Mouse (Mus musculus): Measurements from ENCODE around the gene Pltp. TPM values are rescaled to one million over a fixed set of nuclear protein-coding genes. Genes with fewer than 3 reads are reported as not detected.

The Pltp gene
- total and polyA plus RNA-seq, 2 experiments from 2014 or later, result 43.4 to 80.7 TPM

DNA sequence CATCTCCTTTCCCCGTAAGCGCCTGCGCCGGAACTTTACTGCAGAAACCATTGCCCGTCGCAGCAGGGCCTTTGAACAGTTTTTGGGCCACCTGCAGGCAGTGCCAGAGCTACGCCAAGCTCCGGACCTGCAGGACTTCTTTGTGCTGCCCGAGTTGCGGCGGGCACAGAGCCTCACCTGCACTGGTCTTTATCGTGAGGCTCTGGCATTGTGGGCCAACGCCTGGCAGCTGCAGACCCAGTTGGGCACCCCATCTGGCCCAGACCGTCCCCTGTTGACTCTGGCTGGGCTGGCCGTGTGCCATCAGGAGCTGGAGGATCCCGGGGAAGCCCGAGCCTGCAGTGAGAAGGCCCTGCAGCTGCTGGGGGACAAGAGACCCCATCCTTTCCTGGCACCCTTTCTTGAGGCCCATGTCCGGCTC, 65.7 kb downstream of the Pltp start:
- ATAC-seq (no peak), DNase-seq (no peak)
- H3K9ac ChIP-seq, result no peak overlapping the region
- H3K4me3 ChIP-seq (ENCODE audit: low read depth, low read length), result no peak overlapping the region
- H3K27ac ChIP-seq (ENCODE audit: low read depth, low read length), result no peak overlapping the region
- H3K4me2 ChIP-seq (ENCODE audit: low read depth), result no peak overlapping the region
- peaks cover 55% of the 10 kb centered on the region for H3K36me3 ChIP-seq (ENCODE audit: insufficient read depth)
- WGBS, result 84% methylated on average over 18 of the region's 18 CpGs
- H3K9me3 ChIP-seq (ENCODE audit: low read length), result no peaks in the 10 kb centered on the region
- no peaks in the 10 kb centered on the region for H3K27me3 ChIP-seq (ENCODE audit: insufficient read depth, low read length)
- H3K4me1 ChIP-seq (ENCODE audit: insufficient read depth), result no peaks in the 10 kb centered on the region; the same call in 1 of the 2 replicates
- TF ChIP-seq CTCF (IDR thresholded peaks at IDR 0.05; ENCODE audit: low read depth), result no peak

GRCm38 (mm10) chr2:164790451-164790850, 67.1 kb downstream of the Pltp start:
- ATAC-seq (no peak), DNase-seq (no peak)
- Histone ChIP-seq H3K9me3 (ENCODE audit: low read length) (no peaks in the 10 kb centered on the region), H3K4me3 (ENCODE audit: low read depth, low read length) (no peak overlapping the region), H3K36me3 (ENCODE audit: insufficient read depth) (peaks cover 44% of the 10 kb centered on the region), H3K4me2 (ENCODE audit: low read depth) (no peak overlapping the region), H3K27me3 (ENCODE audit: insufficient read depth, low read length) (no peaks in the 10 kb centered on the region), H3K9ac (no peak overlapping the region), H3K4me1 (ENCODE audit: insufficient read depth) (no peaks in the 10 kb centered on the region; the same call in 1 of the 2 replicates), H3K27ac (ENCODE audit: low read depth, low read length) (no peak overlapping the region)
- no peak for TF ChIP-seq CTCF (IDR thresholded peaks at IDR 0.05; ENCODE audit: low read depth)
- WGBS, result 90% methylated on average over 4 of the region's 4 CpGs

Other genes starting within 250 kb of the Pltp start
- gene Wfdc6b, start 244.2 kb downstream of the Pltp start, total RNA-seq (2014; rRNA removed), result not detected in 2 replicates
- gene Wfdc6b, start 244.2 kb downstream of the Pltp start, polyA plus RNA-seq (2015; fragmentation: Nextera tagmentation; extraction: Ambion mirVana), result not detected in 2 replicates
- gene Wfdc8, start 244.1 kb downstream of the Pltp start, total RNA-seq (2014; rRNA removed), result not detected in 2 replicates
- not detected in 2 replicates for gene Wfdc8, start 244.1 kb downstream of the Pltp start, polyA plus RNA-seq (2015; fragmentation: Nextera tagmentation; extraction: Ambion mirVana)
- not detected in 2 replicates for gene Wfdc16, start 218.9 kb downstream of the Pltp start, total RNA-seq (2014; rRNA removed)
- not detected in 2 replicates for gene Wfdc16, start 218.9 kb downstream of the Pltp start, polyA plus RNA-seq (2015; fragmentation: Nextera tagmentation; extraction: Ambion mirVana)
- not detected in 2 replicates for gene Wfdc10, start 201.7 kb downstream of the Pltp start, total RNA-seq (2014; rRNA removed)
- not detected in 2 replicates for gene Wfdc10, start 201.7 kb downstream of the Pltp start, polyA plus RNA-seq (2015; fragmentation: Nextera tagmentation; extraction: Ambion mirVana)
- gene Wfdc9, start 201.1 kb downstream of the Pltp start, total RNA-seq (2014; rRNA removed), result not detected in 2 replicates
- not detected in 2 replicates for gene Wfdc9, start 201.1 kb downstream of the Pltp start, polyA plus RNA-seq (2015; fragmentation: Nextera tagmentation; extraction: Ambion mirVana)
- not detected in 2 replicates for gene Wfdc11, start 183.6 kb downstream of the Pltp start, total RNA-seq (2014; rRNA removed)
- not detected in 2 replicates for gene Wfdc11, start 183.6 kb downstream of the Pltp start, polyA plus RNA-seq (2015; fragmentation: Nextera tagmentation; extraction: Ambion mirVana)
- not detected in 2 replicates for gene Wfdc13, start 172.6 kb downstream of the Pltp start, total RNA-seq (2014; rRNA removed)
- gene Wfdc13, start 172.6 kb downstream of the Pltp start, polyA plus RNA-seq (2015; fragmentation: Nextera tagmentation; extraction: Ambion mirVana), result not detected in 2 replicates
- gene Spint4, start 159.2 kb downstream of the Pltp start, total RNA-seq (2014; rRNA removed), result not detected in 2 replicates
- not detected in 2 replicates for gene Spint4, start 159.2 kb downstream of the Pltp start, polyA plus RNA-seq (2015; fragmentation: Nextera tagmentation; extraction: Ambion mirVana)
- gene Spint5, start 142.4 kb downstream of the Pltp start, total RNA-seq (2014; rRNA removed), result not detected in 2 replicates
- not detected in 2 replicates for gene Spint5, start 142.4 kb downstream of the Pltp start, polyA plus RNA-seq (2015; fragmentation: Nextera tagmentation; extraction: Ambion mirVana)
- gene Wfdc3, start 111.8 kb downstream of the Pltp start, total RNA-seq (2014; rRNA removed), result 0.54 and 0.81 TPM in 2 replicates
- gene Wfdc3, start 111.8 kb downstream of the Pltp start, polyA plus RNA-seq (2015; fragmentation: Nextera tagmentation; extraction: Ambion mirVana), result 0.89 and 1.1 TPM in 2 replicates
- 23.2 and 26.1 TPM in 2 replicates for gene Dnttip1, start 111.7 kb downstream of the Pltp start, total RNA-seq (2014; rRNA removed)
- gene Dnttip1, start 111.7 kb downstream of the Pltp start, polyA plus RNA-seq (2015; fragmentation: Nextera tagmentation; extraction: Ambion mirVana), result 52.3 and 60.1 TPM in 2 replicates
- 24.9 and 29.2 TPM in 2 replicates for gene Ube2c, start 87.8 kb downstream of the Pltp start, total RNA-seq (2014; rRNA removed)
- gene Ube2c, start 87.8 kb downstream of the Pltp start, polyA plus RNA-seq (2015; fragmentation: Nextera tagmentation; extraction: Ambion mirVana), result 30.9 and 38.4 TPM in 2 replicates
- 0.38 and 2.9 TPM in 2 replicates for gene Tnnc2, start 77.7 kb downstream of the Pltp start, total RNA-seq (2014; rRNA removed)
- gene Tnnc2, start 77.7 kb downstream of the Pltp start, polyA plus RNA-seq (2015; fragmentation: Nextera tagmentation; extraction: Ambion mirVana), result 0.50 and 0.63 TPM in 2 replicates
- gene Snx21, start 71.9 kb downstream of the Pltp start, total RNA-seq (2014; rRNA removed), result 72.0 and 77.5 TPM in 2 replicates
- gene Snx21, start 71.9 kb downstream of the Pltp start, polyA plus RNA-seq (2015; fragmentation: Nextera tagmentation; extraction: Ambion mirVana), result 48.5 and 50.2 TPM in 2 replicates
- 17.4 and 23.0 TPM in 2 replicates for gene Acot8, start 52.8 kb downstream of the Pltp start, total RNA-seq (2014; rRNA removed)
- gene Acot8, start 52.8 kb downstream of the Pltp start, polyA plus RNA-seq (2015; fragmentation: Nextera tagmentation; extraction: Ambion mirVana), result 13.7 and 17.1 TPM in 2 replicates
- gene Zswim3, start 52.6 kb downstream of the Pltp start, total RNA-seq (2014; rRNA removed), result 5.5 and 6.7 TPM in 2 replicates
- 2.6 and 5.2 TPM in 2 replicates for gene Zswim3, start 52.6 kb downstream of the Pltp start, polyA plus RNA-seq (2015; fragmentation: Nextera tagmentation; extraction: Ambion mirVana)
- gene Zswim1, start 35.0 kb downstream of the Pltp start, total RNA-seq (2014; rRNA removed), result 11.2 and 18.6 TPM in 2 replicates
- 27.5 and 32.6 TPM in 2 replicates for gene Zswim1, start 35.0 kb downstream of the Pltp start, polyA plus RNA-seq (2015; fragmentation: Nextera tagmentation; extraction: Ambion mirVana)
- 0.62 and 1.00 TPM in 2 replicates for gene Spata25, start 29.2 kb downstream of the Pltp start, total RNA-seq (2014; rRNA removed)
- gene Spata25, start 29.2 kb downstream of the Pltp start, polyA plus RNA-seq (2015; fragmentation: Nextera tagmentation; extraction: Ambion mirVana), result not detected in 2 replicates
- gene Ctsa, start 24.8 kb downstream of the Pltp start, total RNA-seq (2014; rRNA removed), result 86.2 and 93.8 TPM in 2 replicates
- gene Ctsa, start 24.8 kb downstream of the Pltp start, polyA plus RNA-seq (2015; fragmentation: Nextera tagmentation; extraction: Ambion mirVana), result 83.5 and 95.3 TPM in 2 replicates
- 5.0 and 5.4 TPM in 2 replicates for gene Neurl2, start 24.3 kb downstream of the Pltp start, total RNA-seq (2014; rRNA removed)
- gene Neurl2, start 24.3 kb downstream of the Pltp start, polyA plus RNA-seq (2015; fragmentation: Nextera tagmentation; extraction: Ambion mirVana), result 4.7 and 6.4 TPM in 2 replicates
- gene Pcif1, start 21.6 kb upstream of the Pltp start, total RNA-seq (2014; rRNA removed), result 67.3 and 82.2 TPM in 2 replicates
- 104 and 115 TPM in 2 replicates for gene Pcif1, start 21.6 kb upstream of the Pltp start, polyA plus RNA-seq (2015; fragmentation: Nextera tagmentation; extraction: Ambion mirVana)
- 20.9 and 26.0 TPM in 2 replicates for gene Zfp335, start 54.0 kb upstream of the Pltp start, total RNA-seq (2014; rRNA removed)
- 10.0 and 11.2 TPM in 2 replicates for gene Zfp335, start 54.0 kb upstream of the Pltp start, polyA plus RNA-seq (2015; fragmentation: Nextera tagmentation; extraction: Ambion mirVana)
- 5.3 and 14.2 TPM in 2 replicates for gene Mmp9, start 83.1 kb upstream of the Pltp start, total RNA-seq (2014; rRNA removed)
- 5.3 and 8.3 TPM in 2 replicates for gene Mmp9, start 83.1 kb upstream of the Pltp start, polyA plus RNA-seq (2015; fragmentation: Nextera tagmentation; extraction: Ambion mirVana)
- gene Slc12a5, start 103.1 kb upstream of the Pltp start, total RNA-seq (2014; rRNA removed), result 83.2 and 139 TPM in 2 replicates
- gene Slc12a5, start 103.1 kb upstream of the Pltp start, polyA plus RNA-seq (2015; fragmentation: Nextera tagmentation; extraction: Ambion mirVana), result 24.5 and 41.6 TPM in 2 replicates
- gene Ncoa5, start 177.2 kb upstream of the Pltp start, total RNA-seq (2014; rRNA removed), result 81.8 and 96.3 TPM in 2 replicates
- 49.2 and 64.4 TPM in 2 replicates for gene Ncoa5, start 177.2 kb upstream of the Pltp start, polyA plus RNA-seq (2015; fragmentation: Nextera tagmentation; extraction: Ambion mirVana)
- 5.0 TPM in 2 replicates for gene Cd40, start 197.9 kb upstream of the Pltp start, total RNA-seq (2014; rRNA removed)
- gene Cd40, start 197.9 kb upstream of the Pltp start, polyA plus RNA-seq (2015; fragmentation: Nextera tagmentation; extraction: Ambion mirVana), result 4.7 and 7.0 TPM in 2 replicates
- not detected in 2 replicates for gene 1700025C18Rik, start 233.0 kb upstream of the Pltp start, total RNA-seq (2014; rRNA removed)
- not detected in 2 replicates for gene 1700025C18Rik, start 233.0 kb upstream of the Pltp start, polyA plus RNA-seq (2015; fragmentation: Nextera tagmentation; extraction: Ambion mirVana)

Measured in forebrain, postnatal 0 days (tissue).